Mouse (Mus musculus): ENCODE measurements around the gene Pnpla3. TPM values are rescaled to one million over a fixed set of nuclear protein-coding genes. Genes with fewer than 3 reads are reported as not detected.
A peak's percentile ranks its signal among the peaks of the same experiment; 100 is the strongest.

Gene Pnpla3
- polyA plus RNA-seq, 1 experiment from 2014 or later: 3.1 TPM

- Histone ChIP-seq H3K36me3 (ENCODE audit: poor library complexity, severe bottlenecking) (no peaks in the 10 kb centered on the region), H3K4me1 (no peaks in the 10 kb centered on the region), H3K4me3 (no peak overlapping the region), H3K4me2 (no peak overlapping the region), H3K9me3 (replicated peaks) (no peaks in the 10 kb centered on the region), H3K27ac (no peak overlapping the region), H3K9ac (no peak overlapping the region), H3K27me3 (peaks cover 6% of the 10 kb centered on the region)
- no peak for ATAC-seq
- WGBS: 63% methylated on average over 1 of the region's 1 CpGs
Observed at GRCm38 (mm10) chr15:84183967-84184366, 16.3 kb downstream of the Pnpla3 start.

DNA sequence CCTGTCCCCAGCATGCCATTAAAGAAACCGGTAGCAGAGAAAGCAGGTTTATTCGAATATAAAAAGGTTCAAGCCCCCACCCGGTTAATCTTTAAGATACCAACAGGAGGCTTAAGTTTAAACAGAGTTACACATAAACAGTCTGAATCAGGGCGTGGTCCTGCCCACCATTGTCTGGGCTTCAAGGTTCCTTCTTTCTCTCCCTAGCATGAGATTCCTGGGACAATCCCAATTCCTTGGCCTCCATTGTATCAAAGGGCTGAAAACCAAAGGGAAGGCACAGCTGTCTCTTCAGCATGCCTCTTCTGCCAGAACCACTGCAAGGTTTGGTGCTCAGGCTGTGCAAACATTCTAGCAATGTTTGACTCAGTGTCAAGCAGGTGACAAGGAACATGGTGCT, 18.6 kb downstream of the Pnpla3 start:
- Histone ChIP-seq H3K4me1 (peaks cover 1% of the 10 kb centered on the region; the same call in 1 of the 2 replicates), H3K27me3 (peaks cover 4% of the 10 kb centered on the region; the same call in 1 of the 2 replicates), H3K4me3 (no peak overlapping the region), H3K27ac (no peak overlapping the region), H3K4me2 (no peak overlapping the region), H3K9ac (no peak overlapping the region), H3K36me3 (ENCODE audit: poor library complexity, severe bottlenecking) (no peaks in the 10 kb centered on the region), H3K9me3 (replicated peaks) (no peaks in the 10 kb centered on the region)
- ATAC-seq: no peak
- 48% methylated on average over 4 of the region's 4 CpGs for WGBS

GRCm38 (mm10) chr15:84188887-84189530, 21.4 kb downstream of the Pnpla3 start:
- no peak overlapping the region for H3K4me2 ChIP-seq
- H3K27ac ChIP-seq: no peak overlapping the region
- H3K4me3 ChIP-seq: no peak overlapping the region
- H3K9ac ChIP-seq: no peak overlapping the region
- WGBS: 73% methylated on average over 2 of the region's 2 CpGs
- no peak for ATAC-seq
- no peaks in the 10 kb centered on the region for H3K27me3 ChIP-seq
- H3K9me3 ChIP-seq (replicated peaks): no peaks in the 10 kb centered on the region
- no peaks in the 10 kb centered on the region for H3K36me3 ChIP-seq (ENCODE audit: poor library complexity, severe bottlenecking)
- peaks cover 20% of the 10 kb centered on the region for H3K4me1 ChIP-seq

DNA sequence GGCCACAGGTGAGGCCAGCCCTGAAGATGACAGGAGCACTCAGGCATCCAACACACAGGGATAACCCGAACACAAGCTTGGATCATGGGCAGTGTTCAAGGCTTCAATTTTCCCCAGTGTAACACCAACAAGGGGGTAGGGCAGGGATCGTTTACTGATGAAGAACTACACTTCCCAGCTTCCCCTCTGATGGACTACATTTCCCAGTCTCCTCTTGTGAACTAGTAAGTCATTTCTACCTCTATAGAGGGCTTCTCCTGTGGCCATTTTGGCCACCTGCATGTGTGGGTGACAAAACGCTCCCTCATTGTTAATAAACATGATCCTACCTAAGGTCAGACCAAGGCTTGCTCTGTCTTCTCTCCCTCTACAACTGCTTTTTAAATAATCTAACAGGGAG, 22.2 kb downstream of the Pnpla3 start:
- H3K36me3 ChIP-seq (ENCODE audit: poor library complexity, severe bottlenecking): no peaks in the 10 kb centered on the region
- H3K9ac ChIP-seq: no peak overlapping the region
- 50% methylated on average over 3 of the region's 3 CpGs for WGBS
- H3K4me1 ChIP-seq: peaks cover 20% of the 10 kb centered on the region
- H3K9me3 ChIP-seq (replicated peaks): no peaks in the 10 kb centered on the region
- no peak overlapping the region for H3K4me2 ChIP-seq
- no peak for ATAC-seq
- no peak overlapping the region for H3K27ac ChIP-seq
- no peaks in the 10 kb centered on the region for H3K27me3 ChIP-seq
- no peak overlapping the region for H3K4me3 ChIP-seq

DNA sequence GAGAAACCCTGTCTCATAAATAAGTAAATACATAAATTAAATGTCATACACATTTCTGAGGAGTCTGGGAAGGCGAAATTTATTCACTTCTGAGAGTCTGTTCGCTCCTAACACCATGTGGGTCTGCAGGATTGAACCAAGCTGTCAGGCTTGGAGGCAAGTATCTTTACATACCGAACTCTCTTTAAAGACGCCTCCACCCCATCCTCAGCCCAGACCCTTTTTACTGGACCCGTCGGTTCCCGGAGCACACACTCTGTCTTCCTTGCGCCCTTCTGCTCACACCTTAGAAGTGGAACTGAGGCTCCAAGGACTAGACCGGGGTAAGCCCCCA, 24.1 kb downstream of the Pnpla3 start:
- 1% methylated on average over 9 of the region's 9 CpGs for WGBS
- peaks cover 20% of the 10 kb centered on the region for H3K4me1 ChIP-seq
- peak overlapping the region; percentile 80 for H3K4me2 ChIP-seq
- H3K9me3 ChIP-seq (replicated peaks): no peaks in the 10 kb centered on the region
- no peaks in the 10 kb centered on the region for H3K27me3 ChIP-seq
- peak overlapping the region; percentile 95 for H3K4me3 ChIP-seq
- H3K9ac ChIP-seq: peak overlapping the region; percentile 81
- peak overlapping the region; percentile 78 for H3K27ac ChIP-seq
- ATAC-seq: no peak
- peaks cover 13% of the 10 kb centered on the region for H3K36me3 ChIP-seq (ENCODE audit: poor library complexity, severe bottlenecking)

GRCm38 (mm10) chr15:84192058-84192791, 24.6 kb downstream of the Pnpla3 start, which contains the start of gene Samm50:
Gene Samm50, plus strand, starts transcription at chr15:84192241.
- 4% methylated on average over 48 of the region's 48 CpGs for WGBS
- ATAC-seq: peak; percentile 99
- H3K27ac ChIP-seq: peak within 1 kb of the TSS; percentile 78
- peaks cover 20% of the 10 kb centered on the region for H3K4me1 ChIP-seq
- H3K9ac ChIP-seq: peak within 1 kb of the TSS; percentile 81
- H3K27me3 ChIP-seq: no peaks in the 10 kb centered on the region
- H3K36me3 ChIP-seq (ENCODE audit: poor library complexity, severe bottlenecking): peaks cover 19% of the 10 kb centered on the region
- no peaks in the 10 kb centered on the region for H3K9me3 ChIP-seq (replicated peaks)
- H3K4me3 ChIP-seq: peak within 1 kb of the TSS; percentile 95
- H3K4me2 ChIP-seq: peak within 1 kb of the TSS; percentile 80

DNA sequence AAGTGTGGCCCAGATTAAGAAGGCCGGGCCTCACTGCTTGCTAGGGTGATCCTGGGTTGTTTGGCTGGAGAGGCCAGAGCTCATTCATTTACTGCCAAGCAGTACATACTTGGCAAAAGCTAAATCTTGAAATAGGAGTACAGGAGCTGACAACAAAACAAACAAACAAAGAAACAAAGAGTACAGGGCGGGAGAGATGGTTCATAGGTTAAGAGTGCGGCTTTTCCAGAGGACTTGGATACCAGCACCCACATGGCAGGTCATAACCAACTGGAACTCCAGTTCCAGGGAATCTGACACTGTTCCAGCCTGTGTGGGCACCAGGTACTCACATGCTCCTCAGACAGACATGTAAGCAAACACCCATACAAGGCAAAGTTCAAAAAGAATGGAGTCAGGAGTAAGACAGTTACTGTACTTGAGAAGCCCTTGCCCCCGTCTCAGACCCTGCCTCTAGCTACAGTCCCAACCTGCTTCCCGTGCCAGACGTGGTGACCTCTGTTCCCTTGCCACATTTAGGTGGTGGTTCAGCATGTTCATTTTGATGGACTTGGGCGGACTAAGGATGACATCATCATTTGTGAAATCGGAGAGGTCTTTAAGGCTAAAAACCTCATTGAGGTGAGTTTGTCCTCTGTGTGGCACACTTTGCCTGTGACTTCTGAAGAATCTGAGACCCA, 29.0 kb downstream of the Pnpla3 start:
- Histone ChIP-seq H3K36me3 (ENCODE audit: poor library complexity, severe bottlenecking) (peaks cover 63% of the 10 kb centered on the region), H3K9me3 (replicated peaks) (no peaks in the 10 kb centered on the region), H3K9ac (no peak overlapping the region), H3K4me3 (no peak overlapping the region), H3K27me3 (no peaks in the 10 kb centered on the region), H3K27ac (no peak overlapping the region), H3K4me2 (no peak overlapping the region), H3K4me1 (peaks cover 14% of the 10 kb centered on the region)
- WGBS: 94% methylated on average over 8 of the region's 8 CpGs
- no peak for ATAC-seq

GRCm38 (mm10) chr15:84207327-84207726, 39.7 kb downstream of the Pnpla3 start:
- Histone ChIP-seq H3K27ac (no peak overlapping the region), H3K4me1 (peaks cover under 1% of the 10 kb centered on the region), H3K27me3 (no peaks in the 10 kb centered on the region), H3K4me2 (no peak overlapping the region), H3K36me3 (ENCODE audit: poor library complexity, severe bottlenecking) (peaks cover 93% of the 10 kb centered on the region), H3K9me3 (replicated peaks) (no peaks in the 10 kb centered on the region), H3K9ac (no peak overlapping the region), H3K4me3 (no peak overlapping the region)
- 93% methylated on average over 4 of the region's 4 CpGs for WGBS
- no peak for ATAC-seq

- no peak overlapping the region for H3K4me3 ChIP-seq
- H3K4me1 ChIP-seq: peaks cover 9% of the 10 kb centered on the region
- 91% methylated on average over 11 of the region's 11 CpGs for WGBS
- peak overlapping the region; percentile 37; the same call in 1 of the 2 replicates for H3K27ac ChIP-seq
- H3K9ac ChIP-seq: no peak overlapping the region
- H3K9me3 ChIP-seq (replicated peaks): no peaks in the 10 kb centered on the region
- no peaks in the 10 kb centered on the region for H3K27me3 ChIP-seq
- H3K36me3 ChIP-seq (ENCODE audit: poor library complexity, severe bottlenecking): peaks cover 85% of the 10 kb centered on the region
- H3K4me2 ChIP-seq: no peak overlapping the region
- no peak for ATAC-seq
Observed at GRCm38 (mm10) chr15:84209517-84210412, 42.1 kb downstream of the Pnpla3 start.

DNA sequence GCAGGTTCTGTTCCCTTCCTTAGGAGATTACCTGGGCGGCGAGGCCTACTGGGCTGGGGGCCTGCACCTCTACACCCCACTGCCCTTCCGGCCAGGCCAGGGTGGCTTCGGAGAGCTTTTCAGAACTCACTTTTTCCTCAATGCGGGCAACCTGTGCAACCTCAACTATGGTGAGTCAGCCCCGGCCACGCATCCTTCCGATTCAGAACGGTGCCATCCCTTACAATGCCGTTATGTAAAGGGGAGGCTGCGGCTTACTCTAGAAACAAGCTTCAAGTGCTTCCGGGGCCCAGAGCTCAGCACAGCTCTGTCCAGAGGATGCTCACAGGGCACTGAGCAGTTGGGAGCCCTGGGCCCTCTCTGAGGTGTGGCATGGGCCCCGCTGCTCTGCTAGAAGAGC, 42.8 kb downstream of the Pnpla3 start:
- Histone ChIP-seq H3K4me3 (no peak overlapping the region), H3K9me3 (replicated peaks) (no peaks in the 10 kb centered on the region), H3K4me1 (peaks cover 9% of the 10 kb centered on the region), H3K36me3 (ENCODE audit: poor library complexity, severe bottlenecking) (peaks cover 81% of the 10 kb centered on the region), H3K27ac (0 out of 2 replicates have a peak overlapping the region, but pooled peaks have one; percentile 37), H3K27me3 (no peaks in the 10 kb centered on the region), H3K4me2 (no peak overlapping the region), H3K9ac (no peak overlapping the region)
- ATAC-seq: no peak
- 90% methylated on average over 13 of the region's 13 CpGs for WGBS

DNA sequence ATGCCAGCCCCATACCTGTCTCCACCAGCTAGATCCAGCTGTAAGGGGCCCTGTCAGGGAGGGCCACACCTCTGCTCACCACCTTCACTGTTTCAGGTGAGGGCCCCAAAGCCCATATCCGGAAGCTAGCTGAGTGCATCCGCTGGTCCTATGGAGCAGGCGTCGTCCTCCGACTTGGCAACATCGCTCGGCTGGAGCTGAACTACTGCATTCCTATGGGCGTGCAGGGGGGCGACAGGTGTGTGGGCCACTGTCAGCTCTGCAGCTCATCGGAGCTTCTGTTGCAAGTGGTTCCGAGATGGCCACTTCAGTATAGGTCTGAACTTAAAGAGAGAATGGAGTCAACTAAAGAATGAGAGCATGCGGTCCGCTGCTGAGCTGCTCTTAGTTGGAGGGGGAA, 43.3 kb downstream of the Pnpla3 start:
- no peak overlapping the region for H3K27ac ChIP-seq
- H3K9me3 ChIP-seq (replicated peaks): no peaks in the 10 kb centered on the region
- H3K36me3 ChIP-seq (ENCODE audit: poor library complexity, severe bottlenecking): peaks cover 76% of the 10 kb centered on the region
- H3K4me3 ChIP-seq: no peak overlapping the region
- H3K27me3 ChIP-seq: no peaks in the 10 kb centered on the region
- WGBS: 92% methylated on average over 13 of the region's 13 CpGs
- peaks cover 9% of the 10 kb centered on the region for H3K4me1 ChIP-seq
- no peak overlapping the region for H3K4me2 ChIP-seq
- ATAC-seq: no peak
- H3K9ac ChIP-seq: no peak overlapping the region

All from forebrain, embryonic 13.5 days (tissue).